ENCODE assay signal across 8 mouse cellular contexts in the genomic region with DNA sequence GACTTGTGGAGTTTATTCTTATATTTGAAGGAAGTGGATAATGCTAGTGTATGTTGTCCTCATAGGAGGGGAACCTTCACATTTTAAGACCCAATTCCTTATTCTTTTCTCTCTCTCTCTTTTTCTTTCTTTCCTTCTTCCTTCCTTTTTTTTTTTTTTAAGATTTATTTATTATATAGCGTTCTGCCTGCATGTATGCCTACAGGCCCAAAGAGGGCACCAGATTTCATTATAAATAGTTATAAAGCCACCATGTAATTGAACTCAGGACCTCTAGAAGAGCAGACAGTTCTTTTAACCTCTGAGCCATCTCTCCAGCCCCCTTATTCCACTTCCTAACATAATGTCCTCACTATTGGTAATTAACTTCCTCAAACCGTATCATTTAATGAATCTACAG. TPM values are rescaled to one million over a fixed set of nuclear protein-coding genes. Genes with fewer than 3 reads are reported as not detected.
DNase-seq lines count a peak whose midpoint lies in the region; ATAC-seq lines count a peak whose summit lies in the region.

No protein-coding gene starts in this region.

- H3K27ac ChIP-seq in kidney, embryonic 15.5 days, result peak overlapping the region; percentile 92
- H3K27ac ChIP-seq in midbrain, embryonic 12.5 days (replicated peaks), result peak overlapping the region; percentile 81

- ATAC-seq in kidney, embryonic 15.5 days (replicated peaks; ENCODE audit: low FRiP score), result no peak
- ATAC-seq in granulocyte monocyte progenitor cell, adult 5-6 weeks (replicated peaks; ENCODE audit: poor library complexity, severe bottlenecking), result peak; percentile 8; the same call in 1 of the 2 replicates
- ATAC-seq in midbrain, embryonic 12.5 days (ENCODE audit: low FRiP score, low read depth), result no peak
- no peak for ATAC-seq in frontal cortex, adult (ENCODE audit: low TSS enrichment)

- peak overlapping the region; percentile 74 for H3K4me3 ChIP-seq in kidney, embryonic 15.5 days (replicated peaks)
- peak overlapping the region; percentile 85 for H3K4me3 ChIP-seq in midbrain, embryonic 12.5 days

- peaks cover 24% of the 10 kb centered on the region for H3K36me3 ChIP-seq in kidney, embryonic 15.5 days
- peaks cover 22% of the 10 kb centered on the region for H3K36me3 ChIP-seq in midbrain, embryonic 12.5 days

- WGBS in kidney, embryonic 15.5 days, result 26% methylated on average over 2 of the region's 2 CpGs
- 35% methylated on average over 2 of the region's 2 CpGs for WGBS in midbrain, embryonic 12.5 days

- peak overlapping the region; percentile 67 for H3K9ac ChIP-seq in kidney, embryonic 15.5 days
- H3K9ac ChIP-seq in midbrain, embryonic 12.5 days (replicated peaks), result peak overlapping the region; percentile 65

- H3K4me2 ChIP-seq in kidney, embryonic 15.5 days, result peak overlapping the region; percentile 90
- H3K4me2 ChIP-seq in midbrain, embryonic 12.5 days (replicated peaks), result peak overlapping the region; percentile 83

- H3K9me3 ChIP-seq in kidney, embryonic 15.5 days (replicated peaks), result no peaks in the 10 kb centered on the region
- no peaks in the 10 kb centered on the region for H3K9me3 ChIP-seq in midbrain, embryonic 12.5 days

- no peaks in the 10 kb centered on the region for H3K27me3 ChIP-seq in kidney, embryonic 15.5 days
- H3K27me3 ChIP-seq in midbrain, embryonic 12.5 days, result no peaks in the 10 kb centered on the region

- 0 out of 2 replicates have a peak, but pooled peaks cover 6% of the 10 kb centered on the region for H3K4me1 ChIP-seq in kidney, embryonic 15.5 days
- H3K4me1 ChIP-seq in midbrain, embryonic 12.5 days, result peaks cover 5% of the 10 kb centered on the region; the same call in 1 of the 2 replicates

- no peak for DNase-seq in kidney, postnatal 4 days
- DNase-seq in T-cell, adult 2 months (ENCODE audit: low spot score), result peak; percentile 1
- DNase-seq in ovary, postnatal 14 days (ENCODE audit: low spot score), result no peak
- DNase-seq in right cerebral cortex, postnatal 4 days, result no peak

RNA-seq across cellular contexts. Expression of a gene that starts 0.7 kb away (rescaled TPM):
- 41.6 and 46.6 TPM in 2 replicates for polyA plus RNA-seq in kidney, embryonic 15.5 days (2015; fragmentation: Nextera tagmentation; extraction: Ambion mirVana)
- total RNA-seq in granulocyte monocyte progenitor cell, adult 5-6 weeks (2014; fragmentation: Nextera tagmentation), result 11.1 and 12.5 TPM in 2 replicates
- total RNA-seq in granulocyte monocyte progenitor cell, adult 5-6 weeks (2017), result 17.7 and 25.9 TPM in 2 replicates
- polyA plus RNA-seq in midbrain, embryonic 12.5 days (2016; fragmentation: Nextera tagmentation; extraction: Ambion mirVana), result 44.6 and 48.2 TPM in 2 replicates

RNA-seq across cellular contexts. Expression of a gene that starts 0.9 kb away (rescaled TPM):
- polyA plus RNA-seq in kidney, embryonic 15.5 days (2015; fragmentation: Nextera tagmentation; extraction: Ambion mirVana), result 11.2 and 12.6 TPM in 2 replicates
- 20.3 and 21.0 TPM in 2 replicates for total RNA-seq in granulocyte monocyte progenitor cell, adult 5-6 weeks (2014; fragmentation: Nextera tagmentation)
- total RNA-seq in granulocyte monocyte progenitor cell, adult 5-6 weeks (2017), result 16.0 and 19.7 TPM in 2 replicates
- 22.0 and 23.3 TPM in 2 replicates for polyA plus RNA-seq in midbrain, embryonic 12.5 days (2016; fragmentation: Nextera tagmentation; extraction: Ambion mirVana)

RNA-seq across cellular contexts. Expression of a gene that starts 46.3 kb away (rescaled TPM):
- 11.6 and 12.3 TPM in 2 replicates for polyA plus RNA-seq in kidney, embryonic 15.5 days (2015; fragmentation: Nextera tagmentation; extraction: Ambion mirVana)
- total RNA-seq in granulocyte monocyte progenitor cell, adult 5-6 weeks (2014; fragmentation: Nextera tagmentation), result 22.9 and 31.6 TPM in 2 replicates
- total RNA-seq in granulocyte monocyte progenitor cell, adult 5-6 weeks (2017), result 33.2 and 44.3 TPM in 2 replicates
- polyA plus RNA-seq in midbrain, embryonic 12.5 days (2016; fragmentation: Nextera tagmentation; extraction: Ambion mirVana), result 5.0 and 7.0 TPM in 2 replicates
